Mouse (Mus musculus) hindbrain, postnatal 0 days (tissue): ENCODE results near the gene Ccdc34. TPM values are rescaled to one million over a fixed set of nuclear protein-coding genes. Genes with fewer than 3 reads are reported as not detected.

Source experiments
- ATAC-seq: fragments of 200-750 bp; cut with Nextera tagmentation; 2 replicates; pipeline ENCODE4 v1.8.0; 2017; ENCODE audit warnings: mild to moderate bottlenecking, moderate TSS enrichment, moderate library complexity
- DNase-seq: peaks from one replicate; pipeline ENCODE4 v3.0.0-alpha.2; 2015; ENCODE audit warnings: low spot score
- H3K27ac ChIP-seq: fragments of 300-500 bp; sonication (generic); 2 replicates; pipeline ENCODE4 v1.5.1; 2014; ENCODE audit warnings: mild to moderate bottlenecking
- H3K27me3 ChIP-seq: fragments of 300-500 bp; sonication (generic); 2 replicates; pipeline ENCODE4 v1.6.1; 2014; ENCODE audit warnings: low read length, mixed read lengths; ENCODE audit not compliant: insufficient read depth
- H3K36me3 ChIP-seq: fragments of 300-500 bp; sonication (generic); 2 replicates; pipeline ENCODE4 v1.6.1; 2014; ENCODE audit warnings: low read length, mixed read lengths; ENCODE audit not compliant: insufficient read depth
- H3K4me1 ChIP-seq: fragments of 300-500 bp; sonication (generic); 2 replicates; pipeline ENCODE4 v1.6.1; 2014; ENCODE audit warnings: antibody characterized with exemption, low read length, mixed read lengths; ENCODE audit not compliant: insufficient read depth
- H3K4me2 ChIP-seq: fragments of 300-500 bp; sonication (generic); 2 replicates; pipeline ENCODE4 v1.6.1; 2014; ENCODE audit warnings: low read depth, mild to moderate bottlenecking, low read length, moderate library complexity, mixed read lengths
- H3K4me3 ChIP-seq: fragments of 300-500 bp; sonication (generic); 2 replicates; pipeline ENCODE4 v1.5.1; 2014; ENCODE audit warnings: low read length
- H3K9ac ChIP-seq: fragments of 300-500 bp; sonication (generic); replicated peaks from 2 replicates; pipeline ENCODE4 v1.6.1; 2014; ENCODE audit warnings: mild to moderate bottlenecking, low read length, moderate library complexity, mixed read lengths
- H3K9me3 ChIP-seq: fragments of 300-500 bp; sonication (generic); 2 replicates; pipeline ENCODE4 v1.6.1; 2016; ENCODE audit warnings: low read length, mixed read lengths
- CTCF ChIP-seq: IDR thresholded peaks from 2 replicates; pipeline ENCODE4 v1.5.1; 2016; ENCODE audit warnings: antibody characterized with exemption, control low read depth, low read depth
- WGBS: fragments of 180-500 bp; shearing (Covaris S2); extraction: QIAGEN DNeasy Blood & Tissue Kit; methylation state at CpG from one replicate; pipeline ENCODE4 v1.1.7; 2014; 5-methylcytosine and 5-hydroxymethylcytosine counted together
- polyA plus RNA-seq: library from polyadenylated mRNA; unstranded; fragments of >200 nt; fragmentation: Nextera tagmentation; extraction: Ambion mirVana; gene quantifications from 2 replicates; pipeline ENCODE4 v1.2.1, GENCODE M21; 2015
- total RNA-seq: library from RNA; depleted of rRNA; stranded (reverse); fragments of >200 nt; gene quantifications from 2 replicates; pipeline ENCODE4 v1.2.3, GENCODE M21; 2014

Gene Ccdc34
- total and polyA plus RNA-seq, 2 experiments from 2014 or later: 18.6 to 30.2 TPM

DNA sequence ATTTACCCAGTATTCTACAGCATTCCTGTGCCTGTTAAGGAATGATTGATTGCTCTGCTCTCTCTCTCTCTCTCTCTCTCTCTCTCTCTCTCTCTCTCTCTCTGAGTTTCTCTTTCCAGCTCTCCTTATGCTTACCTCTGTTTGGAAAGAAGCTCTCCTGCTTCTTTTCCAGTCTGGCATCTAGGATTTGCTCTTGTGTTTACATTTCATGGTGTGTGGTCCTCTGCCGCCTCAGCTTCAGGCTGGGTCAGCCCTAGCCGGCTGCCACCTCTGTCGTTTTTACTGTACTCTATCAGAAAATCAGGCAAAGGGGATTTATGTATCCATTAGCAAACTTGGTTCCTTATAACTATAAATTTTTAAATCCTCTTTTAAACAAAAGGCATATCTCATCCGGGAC, 18.6 kb downstream of the Ccdc34 start:
- WGBS: 40% methylated on average over 4 of the region's 4 CpGs
- Histone ChIP-seq H3K9ac (no peak overlapping the region), H3K36me3 (0 out of 2 replicates have a peak, but pooled peaks cover 3% of the 10 kb centered on the region), H3K4me2 (no peak overlapping the region), H3K4me1 (no peaks in the 10 kb centered on the region), H3K9me3 (no peaks in the 10 kb centered on the region), H3K4me3 (no peak overlapping the region), H3K27me3 (no peaks in the 10 kb centered on the region), H3K27ac (no peak overlapping the region)
- DNase-seq (no peak), ATAC-seq (no peak)
- TF ChIP-seq CTCF: no peak

DNA sequence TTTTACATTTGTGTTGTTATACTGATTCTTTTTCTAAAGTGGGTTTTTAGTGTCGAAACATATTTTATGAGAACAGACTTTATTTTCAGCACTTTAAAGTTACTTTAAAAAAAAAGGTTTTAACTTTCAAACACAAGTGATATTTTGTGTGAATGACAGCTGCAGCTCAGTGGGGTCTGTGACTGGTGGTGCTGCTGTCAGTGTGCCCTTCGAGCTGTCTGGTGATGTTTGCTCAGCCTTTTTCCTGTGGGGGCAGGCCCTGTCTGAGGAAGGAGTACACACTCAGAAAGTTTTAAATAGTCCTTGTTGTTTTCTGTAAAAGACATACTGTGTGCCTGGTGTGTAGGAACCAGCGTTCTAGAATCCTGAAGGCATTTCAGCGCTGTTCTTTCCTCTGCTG, 19.0 kb downstream of the Ccdc34 start:
- no peak for TF ChIP-seq CTCF
- H3K9me3 ChIP-seq: no peaks in the 10 kb centered on the region
- WGBS: 80% methylated on average over 4 of the region's 4 CpGs

GRCm38 (mm10) chr2:110037221-110037620, 19.6 kb downstream of the Ccdc34 start:
- Histone ChIP-seq H3K9me3 (no peaks in the 10 kb centered on the region), H3K36me3 (0 out of 2 replicates have a peak, but pooled peaks cover 3% of the 10 kb centered on the region), H3K4me3 (no peak overlapping the region), H3K27me3 (no peaks in the 10 kb centered on the region), H3K9ac (no peak overlapping the region), H3K4me2 (no peak overlapping the region), H3K4me1 (no peaks in the 10 kb centered on the region), H3K27ac (no peak overlapping the region)
- DNase-seq: no peak
- TF ChIP-seq CTCF: no peak
- ATAC-seq: no peak
- WGBS: 86% methylated on average over 2 of the region's 2 CpGs

More for the DNA sequence above, 19.0 kb downstream of the Ccdc34 start:
- H3K9ac ChIP-seq: no peak overlapping the region
- H3K27me3 ChIP-seq: no peaks in the 10 kb centered on the region
- DNase-seq (no peak), ATAC-seq (no peak)
- H3K4me3 ChIP-seq: no peak overlapping the region
- no peak overlapping the region for H3K4me2 ChIP-seq
- no peaks in the 10 kb centered on the region for H3K4me1 ChIP-seq
- 0 out of 2 replicates have a peak, but pooled peaks cover 3% of the 10 kb centered on the region for H3K36me3 ChIP-seq
- no peak overlapping the region for H3K27ac ChIP-seq

GRCm38 (mm10) chr2:110038341-110038740, 20.7 kb downstream of the Ccdc34 start:
- H3K9ac ChIP-seq: no peak overlapping the region
- 91% methylated on average over 5 of the region's 5 CpGs for WGBS
- H3K4me1 ChIP-seq: no peaks in the 10 kb centered on the region
- 0 out of 2 replicates have a peak, but pooled peaks cover 3% of the 10 kb centered on the region for H3K36me3 ChIP-seq
- H3K4me2 ChIP-seq: no peak overlapping the region
- no peak overlapping the region for H3K27ac ChIP-seq
- H3K4me3 ChIP-seq: no peak overlapping the region
- H3K27me3 ChIP-seq: no peaks in the 10 kb centered on the region
- TF ChIP-seq CTCF: no peak
- ATAC-seq (no peak), DNase-seq (no peak)
- H3K9me3 ChIP-seq: no peaks in the 10 kb centered on the region

DNA sequence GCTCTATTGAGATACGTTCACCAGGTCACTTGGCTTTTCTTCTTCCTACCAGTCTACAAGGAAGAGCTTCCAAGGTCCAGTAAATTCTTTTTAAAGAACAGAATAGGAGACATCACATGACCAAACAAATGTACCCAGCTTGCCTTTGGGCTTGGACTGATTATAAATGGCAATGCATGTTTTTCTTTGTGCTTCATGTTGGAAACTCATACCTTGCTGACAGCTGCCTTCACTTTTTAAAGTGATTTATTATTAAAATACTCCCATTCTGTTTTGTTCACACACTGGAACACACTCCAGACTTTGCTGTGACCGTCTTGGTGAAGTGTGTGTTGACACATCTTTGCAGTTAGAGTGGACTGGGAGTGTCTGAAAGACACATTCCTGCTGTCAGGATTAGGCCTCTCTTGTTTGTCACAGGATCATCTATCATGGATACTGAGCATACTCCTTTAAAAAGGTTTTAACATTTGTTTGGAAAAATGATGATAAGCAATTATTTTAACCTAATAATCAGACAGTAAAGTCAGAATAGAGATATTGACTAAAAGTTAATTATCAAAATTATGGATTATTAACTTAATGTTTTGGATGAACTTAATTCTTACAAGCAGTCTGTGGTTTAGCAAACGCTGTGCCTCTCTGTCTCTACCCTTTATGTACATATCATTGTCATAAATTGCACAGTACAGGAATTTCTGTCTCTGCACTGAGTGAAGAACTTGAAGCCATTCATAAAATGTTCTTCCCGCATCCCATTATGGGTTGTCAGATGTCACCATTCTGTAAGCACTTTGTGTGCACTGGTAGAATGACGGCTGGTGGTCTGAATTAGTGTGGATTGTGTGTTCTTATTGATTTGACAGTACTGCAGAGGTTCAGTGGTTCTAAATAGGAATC, 25.5 kb downstream of the Ccdc34 start:
- H3K9ac ChIP-seq: no peak overlapping the region
- no peak for TF ChIP-seq CTCF
- 65% methylated on average over 5 of the region's 5 CpGs for WGBS
- no peaks in the 10 kb centered on the region for H3K4me1 ChIP-seq
- no peaks in the 10 kb centered on the region for H3K27me3 ChIP-seq
- no peak overlapping the region for H3K4me2 ChIP-seq
- no peak for ATAC-seq
- DNase-seq: no peak
- no peak overlapping the region for H3K27ac ChIP-seq
- H3K9me3 ChIP-seq: no peaks in the 10 kb centered on the region
- H3K36me3 ChIP-seq: no peaks in the 10 kb centered on the region
- H3K4me3 ChIP-seq: no peak overlapping the region

DNA sequence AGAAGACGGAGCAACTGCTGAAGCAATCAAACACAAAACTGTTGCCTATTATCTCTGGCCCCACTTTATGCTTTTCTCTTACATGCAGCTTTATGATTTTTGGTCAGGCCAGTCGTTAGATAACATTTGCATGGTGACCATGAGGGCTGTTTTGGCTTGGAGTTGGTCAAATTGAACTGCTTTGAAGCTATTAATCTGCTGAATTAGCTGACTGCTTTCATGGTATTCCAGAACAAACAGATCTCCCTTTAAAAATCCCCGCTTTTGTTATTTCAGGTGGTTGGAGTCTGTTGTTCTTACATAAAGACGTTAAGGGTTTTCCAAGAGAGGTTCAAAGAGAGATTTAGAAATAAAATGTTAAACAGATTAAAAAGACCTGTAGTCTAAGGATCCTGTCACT, 40.8 kb downstream of the Ccdc34 start:
- 73% methylated on average over 4 of the region's 4 CpGs for WGBS

GRCm38 (mm10) chr2:110063131-110063530, 45.5 kb downstream of the Ccdc34 start:
- no peak overlapping the region for H3K9ac ChIP-seq
- no peak overlapping the region for H3K4me3 ChIP-seq
- H3K4me2 ChIP-seq: no peak overlapping the region
- no peaks in the 10 kb centered on the region for H3K4me1 ChIP-seq
- ATAC-seq (no peak), DNase-seq (no peak)
- H3K27me3 ChIP-seq: no peaks in the 10 kb centered on the region
- H3K27ac ChIP-seq: no peak overlapping the region
- no peaks in the 10 kb centered on the region for H3K9me3 ChIP-seq
- H3K36me3 ChIP-seq: no peaks in the 10 kb centered on the region
- TF ChIP-seq CTCF: no peak
- WGBS: 87% methylated on average over 1 of the region's 1 CpGs

More for the DNA sequence above, 40.8 kb downstream of the Ccdc34 start:
- H3K27ac ChIP-seq: no peak overlapping the region
- H3K4me3 ChIP-seq: no peak overlapping the region
- no peaks in the 10 kb centered on the region for H3K27me3 ChIP-seq
- H3K9ac ChIP-seq: no peak overlapping the region
- ATAC-seq (no peak), DNase-seq (no peak)
- H3K4me2 ChIP-seq: no peak overlapping the region
- H3K4me1 ChIP-seq: no peaks in the 10 kb centered on the region
- no peak for TF ChIP-seq CTCF
- H3K36me3 ChIP-seq: no peaks in the 10 kb centered on the region
- no peaks in the 10 kb centered on the region for H3K9me3 ChIP-seq
